Mouse (Mus musculus): Measurements from ENCODE around the gene Ptgds.

DNA sequence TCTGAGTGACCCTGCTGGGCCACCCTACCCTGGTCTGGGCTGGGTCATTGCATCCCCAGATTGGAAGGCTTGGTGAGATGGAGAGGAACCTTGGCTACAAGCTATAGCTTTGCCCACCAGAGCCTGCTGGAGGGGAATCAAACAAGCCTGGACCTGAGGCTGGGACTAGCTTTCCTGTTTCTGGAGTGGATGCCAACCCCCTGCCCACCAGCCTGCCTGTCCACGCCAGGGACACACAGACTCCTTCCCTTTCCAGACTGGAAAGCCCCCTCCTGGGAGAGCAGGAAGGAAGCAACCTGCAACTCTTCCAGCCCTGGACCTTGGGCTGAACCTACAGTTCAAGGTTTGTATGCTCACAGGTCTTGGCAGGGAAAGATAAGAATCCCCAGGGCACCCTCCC is 46.2 kb downstream of the Ptgds start:
- TF ChIP-seq CTCF (IDR thresholded peaks at IDR 0.05) (no peak), EP300 (IDR thresholded peaks at IDR 0.05) (no peak)

Data from lung, postnatal 0 days (tissue).